In genomic region chr10:121034569-121034947, GRCm38 (mm10) we compare ENCODE assay signal across 8 mouse cellular contexts. TPM values are rescaled to one million over a fixed set of nuclear protein-coding genes. Genes with fewer than 3 reads are reported as not detected.
DNase-seq lines count a peak whose midpoint lies in the region; ATAC-seq and TF ChIP-seq lines count a peak whose summit lies in the region.

No protein-coding gene starts in this region.

- no peaks in the 10 kb centered on the region for H3K36me3 ChIP-seq in kidney, postnatal 0 days (ENCODE audit: insufficient read depth, low read length)
- H3K36me3 ChIP-seq in forebrain, embryonic 10.5 days (replicated peaks): no peaks in the 10 kb centered on the region
- H3K36me3 ChIP-seq in limb, embryonic 11.5 days (ENCODE audit: control insufficient read depth, insufficient read depth, low read length): no peaks in the 10 kb centered on the region
- no peaks in the 10 kb centered on the region for H3K36me3 ChIP-seq in neural tube, embryonic 14.5 days (ENCODE audit: control insufficient read depth, insufficient read depth, low read length)

- 7% methylated on average over 5 of the region's 5 CpGs for WGBS in kidney, postnatal 0 days
- WGBS in forebrain, embryonic 10.5 days: 12% methylated on average over 5 of the region's 5 CpGs
- WGBS in limb, embryonic 11.5 days: 11% methylated on average over 5 of the region's 5 CpGs
- 21% methylated on average over 5 of the region's 5 CpGs for WGBS in neural tube, embryonic 14.5 days

- peaks cover 24% of the 10 kb centered on the region for H3K27me3 ChIP-seq in kidney, postnatal 0 days (ENCODE audit: insufficient read depth, low read length)
- H3K27me3 ChIP-seq in forebrain, embryonic 10.5 days (ENCODE audit: poor library complexity, severe bottlenecking): peaks cover 71% of the 10 kb centered on the region
- H3K27me3 ChIP-seq in limb, embryonic 11.5 days (ENCODE audit: control insufficient read depth, insufficient read depth, low read length): no peaks in the 10 kb centered on the region
- H3K27me3 ChIP-seq in neural tube, embryonic 14.5 days (ENCODE audit: control insufficient read depth, insufficient read depth, low read length): peaks cover 7% of the 10 kb centered on the region; the same call in 1 of the 2 replicates

- H3K9ac ChIP-seq in kidney, postnatal 0 days (ENCODE audit: low read depth, low read length): no peak overlapping the region
- H3K9ac ChIP-seq in limb, embryonic 11.5 days (ENCODE audit: low read length): peak overlapping the region; percentile 70; the same call in 1 of the 2 replicates
- no peak overlapping the region for H3K9ac ChIP-seq in neural tube, embryonic 14.5 days (replicated peaks; ENCODE audit: low read depth, low read length)

- H3K4me2 ChIP-seq in kidney, postnatal 0 days (ENCODE audit: low read length): peak overlapping the region; percentile 93
- peak overlapping the region; percentile 75 for H3K4me2 ChIP-seq in limb, embryonic 11.5 days (ENCODE audit: low read depth, severe bottlenecking)
- peak overlapping the region; percentile 92 for H3K4me2 ChIP-seq in neural tube, embryonic 14.5 days (ENCODE audit: low read depth, low read length)

- no peak for TF ChIP-seq CTCF in kidney, postnatal 0 days (IDR thresholded peaks at IDR 0.05; ENCODE audit: low read depth)

- peaks cover 5% of the 10 kb centered on the region; the same call in 1 of the 2 replicates for H3K4me1 ChIP-seq in kidney, postnatal 0 days (replicated peaks; ENCODE audit: insufficient read depth, low read length)
- H3K4me1 ChIP-seq in forebrain, embryonic 10.5 days: peaks cover 17% of the 10 kb centered on the region
- peaks cover 6% of the 10 kb centered on the region; the same call in 1 of the 2 replicates for H3K4me1 ChIP-seq in limb, embryonic 11.5 days (ENCODE audit: control insufficient read depth, insufficient read depth, low read length)
- 0 out of 2 replicates have a peak, but pooled peaks cover 8% of the 10 kb centered on the region for H3K4me1 ChIP-seq in neural tube, embryonic 14.5 days (ENCODE audit: control insufficient read depth, insufficient read depth, low read length)

- no peak for ATAC-seq in kidney, postnatal 0 days (replicated peaks; ENCODE audit: low FRiP score, low read depth)
- ATAC-seq in limb, embryonic 11.5 days (ENCODE audit: insufficient number of reproducible peaks, low FRiP score, low TSS enrichment, low read depth): no peak
- ATAC-seq in neural tube, embryonic 14.5 days (ENCODE audit: low read depth): no peak
- ATAC-seq in monocyte, adult 5-6 weeks (replicated peaks; ENCODE audit: insufficient number of reproducible peaks, low FRiP score, low TSS enrichment, poor library complexity, severe bottlenecking): no peak

- DNase-seq in kidney, postnatal 0 days (ENCODE audit: low spot score): no peak
- no peak for DNase-seq in kidney, postnatal 25 days
- no peak for DNase-seq in forebrain, embryonic 10.5 days (ENCODE audit: extremely low spot score, low spot score)
- DNase-seq in limb, embryonic 11.5 days (ENCODE audit: low spot score): no peak
- DNase-seq in retina, embryonic 14.5 days (ENCODE audit: low spot score): no peak
- no peak for DNase-seq in cerebellum, adult 9-11 months

- peak overlapping the region; percentile 44; the same call in 1 of the 2 replicates for H3K4me3 ChIP-seq in kidney, postnatal 0 days (replicated peaks; ENCODE audit: low read depth, low read length)
- H3K4me3 ChIP-seq in forebrain, embryonic 10.5 days: peak overlapping the region; percentile 66
- H3K4me3 ChIP-seq in limb, embryonic 11.5 days (ENCODE audit: low read depth, low read length): peak overlapping the region; percentile 42
- H3K4me3 ChIP-seq in neural tube, embryonic 14.5 days (ENCODE audit: low read depth, low read length): peak overlapping the region; percentile 49

- no peaks in the 10 kb centered on the region for H3K9me3 ChIP-seq in kidney, postnatal 0 days (replicated peaks; ENCODE audit: low read length)
- no peaks in the 10 kb centered on the region for H3K9me3 ChIP-seq in forebrain, embryonic 10.5 days
- no peaks in the 10 kb centered on the region for H3K9me3 ChIP-seq in limb, embryonic 11.5 days (ENCODE audit: control insufficient read depth, low read length)
- no peaks in the 10 kb centered on the region for H3K9me3 ChIP-seq in neural tube, embryonic 14.5 days (ENCODE audit: control insufficient read depth, low read length)

- H3K27ac ChIP-seq in kidney, postnatal 0 days: no peak overlapping the region
- H3K27ac ChIP-seq in forebrain, embryonic 10.5 days: no peak overlapping the region
- no peak overlapping the region for H3K27ac ChIP-seq in limb, embryonic 11.5 days (replicated peaks; ENCODE audit: low read depth, low read length)
- no peak overlapping the region for H3K27ac ChIP-seq in neural tube, embryonic 14.5 days (ENCODE audit: low read depth, low read length)

RNA-seq across cellular contexts. Expression of gene Wif1, which starts 0.8 kb away (rescaled TPM):
- 2.1 and 2.3 TPM in 2 replicates for polyA plus RNA-seq in kidney, postnatal 0 days (2015; fragmentation: Nextera tagmentation; extraction: Ambion mirVana)
- 2.6 and 2.7 TPM in 2 replicates for polyA plus RNA-seq in forebrain, embryonic 10.5 days (2016; fragmentation: Nextera tagmentation; extraction: Ambion mirVana)
- polyA plus RNA-seq in limb, embryonic 11.5 days (2014; fragmentation: Nextera tagmentation; extraction: Ambion mirVana): 50.8 and 53.5 TPM in 2 replicates
- 3.9 and 5.2 TPM in 2 replicates for polyA plus RNA-seq in neural tube, embryonic 14.5 days (2014; fragmentation: Nextera tagmentation; extraction: Ambion mirVana)
- total RNA-seq in monocyte, adult 5-6 weeks (2017): not detected in 3 replicates

RNA-seq across cellular contexts. Expression of gene Lemd3, which starts 55.4 kb away (rescaled TPM):
- 3.4 and 4.0 TPM in 2 replicates for polyA plus RNA-seq in kidney, postnatal 0 days (2015; fragmentation: Nextera tagmentation; extraction: Ambion mirVana)
- polyA plus RNA-seq in forebrain, embryonic 10.5 days (2016; fragmentation: Nextera tagmentation; extraction: Ambion mirVana): 2.3 and 2.5 TPM in 2 replicates
- 5.8 and 7.0 TPM in 2 replicates for polyA plus RNA-seq in limb, embryonic 11.5 days (2014; fragmentation: Nextera tagmentation; extraction: Ambion mirVana)
- 6.0 and 6.5 TPM in 2 replicates for polyA plus RNA-seq in neural tube, embryonic 14.5 days (2014; fragmentation: Nextera tagmentation; extraction: Ambion mirVana)
- total RNA-seq in monocyte, adult 5-6 weeks (2017): 23.5 to 32.1 TPM (median 26.5 TPM) in 3 replicates
